Mouse (Mus musculus): ENCODE results near the gene Dusp15.

- TF ChIP-seq GATA1 (IDR thresholded peaks at IDR 0.05; ENCODE audit: borderline replicate concordance, low read length) (no peak), FLI1 (IDR thresholded peaks at IDR 0.05; ENCODE audit: low read length) (no peak)
Measured at GRCm38 (mm10) chr2:152911432-152911831, 40.1 kb downstream of the Dusp15 start.
